Mouse (Mus musculus): Measurements from ENCODE around the gene Emx1.
"Not testable (repeated sequence)": the region's sequence is repeated elsewhere in the genome, so short reads cannot be mapped to it uniquely, and the experiment has no call there.

Emx1 gene

GRCm38 (mm10) chr6:85187340-85188211 is at the start of gene Emx1:
TSS of gene Emx1 (plus strand) at chr6:85187438.
- peak; percentile 5 for DNase-seq (ENCODE audit: low spot score)

- no peak for DNase-seq (ENCODE audit: low spot score)
Observed at GRCm38 (mm10) chr6:85139534-85139933, 47.7 kb upstream of the Emx1 start.

- DNase-seq (ENCODE audit: low spot score): peak; percentile 55
Observed at GRCm38 (mm10) chr6:85141013-85141412, 46.2 kb upstream of the Emx1 start.

GRCm38 (mm10) chr6:85144466-85144865 is 42.8 kb upstream of the Emx1 start:
- no peak for DNase-seq (ENCODE audit: low spot score)

GRCm38 (mm10) chr6:85147636-85148035 is 39.6 kb upstream of the Emx1 start:
- DNase-seq (ENCODE audit: low spot score): no peak

- DNase-seq (ENCODE audit: low spot score): no peak
Observed at GRCm38 (mm10) chr6:85150386-85150785, 36.9 kb upstream of the Emx1 start.

- DNase-seq (ENCODE audit: low spot score): peak; percentile 76
Observed at GRCm38 (mm10) chr6:85153970-85154540, 33.2 kb upstream of the Emx1 start.

- peak; percentile 47 for DNase-seq (ENCODE audit: low spot score)
Observed at GRCm38 (mm10) chr6:85154861-85155528, 32.2 kb upstream of the Emx1 start.

GRCm38 (mm10) chr6:85156551-85156950 is 30.7 kb upstream of the Emx1 start:
- DNase-seq (ENCODE audit: low spot score): not testable (repeated sequence)

- not testable (repeated sequence) for DNase-seq (ENCODE audit: low spot score)
Observed at GRCm38 (mm10) chr6:85158040-85158804, 29.0 kb upstream of the Emx1 start.

- DNase-seq (ENCODE audit: low spot score): peak; percentile 53
Observed at GRCm38 (mm10) chr6:85159092-85159760, 28.0 kb upstream of the Emx1 start.

GRCm38 (mm10) chr6:85160201-85160923 is 26.9 kb upstream of the Emx1 start:
- peak; percentile 79 for DNase-seq (ENCODE audit: low spot score)

GRCm38 (mm10) chr6:85165440-85165921 is 21.8 kb upstream of the Emx1 start:
- no peak for DNase-seq (ENCODE audit: low spot score)

GRCm38 (mm10) chr6:85179569-85179968 is 7.7 kb upstream of the Emx1 start:
- DNase-seq (ENCODE audit: low spot score): no peak

- DNase-seq (ENCODE audit: low spot score): no peak
Observed at GRCm38 (mm10) chr6:85180036-85180435, 7.2 kb upstream of the Emx1 start.

- no peak for DNase-seq (ENCODE audit: low spot score)
Observed at GRCm38 (mm10) chr6:85183951-85184350, 3.3 kb upstream of the Emx1 start.

GRCm38 (mm10) chr6:85186033-85186743 is 1.1 kb upstream of the Emx1 start:
- DNase-seq (ENCODE audit: low spot score): no peak

GRCm38 (mm10) chr6:85186744-85187059 is 536 bp upstream of the Emx1 start:
- no peak for DNase-seq (ENCODE audit: low spot score)

- no peak for DNase-seq (ENCODE audit: low spot score)
Observed at GRCm38 (mm10) chr6:85188256-85189110, 1.2 kb downstream of the Emx1 start.
